Mouse (Mus musculus): ENCODE measurements around the gene Spag17. TPM values are rescaled to one million over a fixed set of nuclear protein-coding genes. Genes with fewer than 3 reads are reported as not detected.

Gene Spag17
- total RNA-seq, 1 experiment from 2014 or later = not detected

GRCm38 (mm10) chr3:99956517-99956916, 71.3 kb downstream of the Spag17 start:
- ATAC-seq (ENCODE audit: extremely low read depth, insufficient number of reproducible peaks, low FRiP score, poor library complexity, severe bottlenecking) = no peak

GRCm38 (mm10) chr3:99959805-99960485, 74.7 kb downstream of the Spag17 start:
- no peak for ATAC-seq (ENCODE audit: extremely low read depth, insufficient number of reproducible peaks, low FRiP score, poor library complexity, severe bottlenecking)

GRCm38 (mm10) chr3:99964345-99964744, 79.1 kb downstream of the Spag17 start:
- no peak for ATAC-seq (ENCODE audit: extremely low read depth, insufficient number of reproducible peaks, low FRiP score, poor library complexity, severe bottlenecking)

- ATAC-seq (ENCODE audit: extremely low read depth, insufficient number of reproducible peaks, low FRiP score, poor library complexity, severe bottlenecking) = no peak
Measured at GRCm38 (mm10) chr3:99965863-99966262, 80.7 kb downstream of the Spag17 start.

- no peak for ATAC-seq (ENCODE audit: extremely low read depth, insufficient number of reproducible peaks, low FRiP score, poor library complexity, severe bottlenecking)
Measured at GRCm38 (mm10) chr3:99966285-99966684, 81.1 kb downstream of the Spag17 start.

GRCm38 (mm10) chr3:99970766-99971165, 85.6 kb downstream of the Spag17 start:
- ATAC-seq (ENCODE audit: extremely low read depth, insufficient number of reproducible peaks, low FRiP score, poor library complexity, severe bottlenecking) = no peak

- peak; percentile 51; the same call in 1 of the 2 replicates for ATAC-seq (ENCODE audit: extremely low read depth, insufficient number of reproducible peaks, low FRiP score, poor library complexity, severe bottlenecking)
Measured at GRCm38 (mm10) chr3:99981046-99981445, 95.8 kb downstream of the Spag17 start.

- no peak for ATAC-seq (ENCODE audit: extremely low read depth, insufficient number of reproducible peaks, low FRiP score, poor library complexity, severe bottlenecking)
Measured at GRCm38 (mm10) chr3:100004676-100005075, 119.5 kb downstream of the Spag17 start.

GRCm38 (mm10) chr3:100009807-100010206, 124.6 kb downstream of the Spag17 start:
- no peak for ATAC-seq (ENCODE audit: extremely low read depth, insufficient number of reproducible peaks, low FRiP score, poor library complexity, severe bottlenecking)

GRCm38 (mm10) chr3:100014110-100014509, 128.9 kb downstream of the Spag17 start:
- ATAC-seq (ENCODE audit: extremely low read depth, insufficient number of reproducible peaks, low FRiP score, poor library complexity, severe bottlenecking) = no peak

GRCm38 (mm10) chr3:100031291-100031690, 146.1 kb downstream of the Spag17 start:
- ATAC-seq (ENCODE audit: extremely low read depth, insufficient number of reproducible peaks, low FRiP score, poor library complexity, severe bottlenecking) = no peak

- no peak for ATAC-seq (ENCODE audit: extremely low read depth, insufficient number of reproducible peaks, low FRiP score, poor library complexity, severe bottlenecking)
Measured at GRCm38 (mm10) chr3:100032969-100033368, 147.8 kb downstream of the Spag17 start.

GRCm38 (mm10) chr3:100034366-100034956, 149.3 kb downstream of the Spag17 start:
- no peak for ATAC-seq (ENCODE audit: extremely low read depth, insufficient number of reproducible peaks, low FRiP score, poor library complexity, severe bottlenecking)

GRCm38 (mm10) chr3:100035097-100035496, 149.9 kb downstream of the Spag17 start:
- no peak for ATAC-seq (ENCODE audit: extremely low read depth, insufficient number of reproducible peaks, low FRiP score, poor library complexity, severe bottlenecking)

GRCm38 (mm10) chr3:100036846-100037245, 151.6 kb downstream of the Spag17 start:
- no peak for ATAC-seq (ENCODE audit: extremely low read depth, insufficient number of reproducible peaks, low FRiP score, poor library complexity, severe bottlenecking)

GRCm38 (mm10) chr3:100074406-100074805, 189.2 kb downstream of the Spag17 start:
- no peak for ATAC-seq (ENCODE audit: extremely low read depth, insufficient number of reproducible peaks, low FRiP score, poor library complexity, severe bottlenecking)

GRCm38 (mm10) chr3:100102386-100103092, 217.3 kb downstream of the Spag17 start:
- ATAC-seq (ENCODE audit: extremely low read depth, insufficient number of reproducible peaks, low FRiP score, poor library complexity, severe bottlenecking) = no peak

- ATAC-seq (ENCODE audit: extremely low read depth, insufficient number of reproducible peaks, low FRiP score, poor library complexity, severe bottlenecking) = no peak
Measured at GRCm38 (mm10) chr3:100106736-100107135, 221.5 kb downstream of the Spag17 start.

- ATAC-seq (ENCODE audit: extremely low read depth, insufficient number of reproducible peaks, low FRiP score, poor library complexity, severe bottlenecking) = no peak
Measured at GRCm38 (mm10) chr3:100118681-100119080, 233.5 kb downstream of the Spag17 start.

GRCm38 (mm10) chr3:100121961-100122360, 236.8 kb downstream of the Spag17 start:
- ATAC-seq (ENCODE audit: extremely low read depth, insufficient number of reproducible peaks, low FRiP score, poor library complexity, severe bottlenecking) = no peak

All from neutrophil, adult 5-6 weeks (primary cell).